Mouse (Mus musculus): ENCODE results near the gene Gm13420.
A peak's percentile ranks its signal among the peaks of the same experiment; 100 is the strongest.

DNA sequence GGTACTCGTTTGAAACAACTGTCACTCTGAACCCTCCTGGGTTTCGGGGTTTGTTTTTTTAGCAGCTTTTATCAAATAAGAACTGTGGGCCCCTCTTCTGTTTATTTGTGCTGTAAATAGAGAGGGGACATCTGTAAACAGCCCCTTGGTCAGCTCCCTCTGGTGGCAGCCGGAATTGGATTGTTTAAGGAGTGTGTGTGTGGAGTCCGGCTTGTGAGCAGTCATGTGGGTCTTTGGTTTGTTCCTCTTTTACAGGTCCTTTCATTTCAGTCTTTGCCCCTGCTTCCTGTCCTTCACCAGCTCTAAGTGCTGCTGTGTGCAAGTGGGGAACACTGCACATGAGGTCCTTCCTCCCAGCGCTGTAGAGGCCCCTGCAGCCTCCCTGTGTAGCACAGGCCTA is 12.1 kb downstream of the Gm13420 start:
- TF ChIP-seq POLR2A (IDR thresholded peaks at IDR 0.05; ENCODE audit: borderline replicate concordance, low read depth, low read length) (no peak), CTCF (IDR thresholded peaks at IDR 0.05; ENCODE audit: low read depth, low read length) (peak; percentile 78)

All from bone marrow macrophage, adult 2 months (primary cell).